Mouse (Mus musculus): ENCODE results near the gene Mkln1. TPM values are rescaled to one million over a fixed set of nuclear protein-coding genes. Genes with fewer than 3 reads are reported as not detected.

The Mkln1 gene
- polyA plus RNA-seq, 1 experiment: 67.4 TPM

GRCm38 (mm10) chr6:31562371-31563080 lies 164.0 kb downstream of the Mkln1 start:
- H3K4me2 ChIP-seq (ENCODE audit: low read depth): peak overlapping the region; percentile 58
- no peaks in the 10 kb centered on the region for H3K36me3 ChIP-seq (ENCODE audit: control insufficient read depth, insufficient read depth)
- H3K27me3 ChIP-seq (ENCODE audit: control insufficient read depth, insufficient read depth, insufficient read length): no peaks in the 10 kb centered on the region
- TF ChIP-seq USF1 (IDR thresholded peaks at IDR 0.05; ENCODE audit: low read depth) (no peak), MYOG (IDR thresholded peaks at IDR 0.05; ENCODE audit: control insufficient read depth in 1 of 3, insufficient read depth in 1 of 3, insufficient read length in 2 of 3, low read depth in 2 of 3) (no peak), REST (IDR thresholded peaks at IDR 0.05; ENCODE audit: insufficient read depth, insufficient read length) (no peak), POLR2A (IDR thresholded peaks at IDR 0.05; ENCODE audit: insufficient read length, low read depth) (no peak), MYOD1 (IDR thresholded peaks at IDR 0.05; ENCODE audit: control insufficient read depth in 1 of 3, insufficient read length in 2 of 3, low read depth in 2 of 3) (no peak), TCF12 (IDR thresholded peaks at IDR 0.05; ENCODE audit: insufficient read depth, poor library complexity, severe bottlenecking) (no peak), SRF (IDR thresholded peaks at IDR 0.05; ENCODE audit: control insufficient read depth, insufficient read length, low read depth) (no peak), MAX (IDR thresholded peaks at IDR 0.05; ENCODE audit: low read depth) (no peak), E2F4 (IDR thresholded peaks at IDR 0.05; ENCODE audit: insufficient read depth) (no peak)
- no peak overlapping the region for H3ac ChIP-seq (ENCODE audit: control insufficient read depth, insufficient read length)
- no peaks in the 10 kb centered on the region for H3K79me2 ChIP-seq (ENCODE audit: control insufficient read depth, insufficient read depth)
- no peak overlapping the region for H3K4me3 ChIP-seq

GRCm38 (mm10) chr6:31563235-31564181 lies 165.0 kb downstream of the Mkln1 start, which contains the start of gene Podxl:
Gene Podxl, minus strand, starts transcription at chr6:31563981.
- Histone ChIP-seq H3K4me3 (peak within 1 kb of the TSS; percentile 10), H3K79me2 (ENCODE audit: control insufficient read depth, insufficient read depth) (no peaks in the 10 kb centered on the region), H3ac (ENCODE audit: control insufficient read depth, insufficient read length) (peak within 1 kb of the TSS; percentile 10), H3K27me3 (ENCODE audit: control insufficient read depth, insufficient read depth, insufficient read length) (no peaks in the 10 kb centered on the region), H3K4me2 (ENCODE audit: low read depth) (peak within 1 kb of the TSS; percentile 70), H3K36me3 (ENCODE audit: control insufficient read depth, insufficient read depth) (no peaks in the 10 kb centered on the region)
- TF ChIP-seq MYOD1 (IDR thresholded peaks at IDR 0.05; ENCODE audit: control insufficient read depth in 1 of 3, insufficient read length in 2 of 3, low read depth in 2 of 3) (peak in 1 of 3 experiments; percentile 17), USF1 (IDR thresholded peaks at IDR 0.05; ENCODE audit: low read depth) (no peak), MYOG (IDR thresholded peaks at IDR 0.05; ENCODE audit: control insufficient read depth in 1 of 3, insufficient read depth in 1 of 3, insufficient read length in 2 of 3, low read depth in 2 of 3) (peak in 1 of 3 experiments; percentile 21)

- H3K27me3 ChIP-seq (ENCODE audit: control insufficient read depth, insufficient read depth, insufficient read length): no peaks in the 10 kb centered on the region
- TF ChIP-seq MAX (IDR thresholded peaks at IDR 0.05; ENCODE audit: low read depth): no peak
- H3K4me3 ChIP-seq: peak overlapping the region; percentile 10
These were observed 165.6 kb downstream of the Mkln1 start for GRCm38 (mm10) chr6:31564182-31564531.

GRCm38 (mm10) chr6:31564901-31565391 lies 166.4 kb downstream of the Mkln1 start:
- TF ChIP-seq POLR2AphosphoS2 (IDR thresholded peaks at IDR 0.05; ENCODE audit: insufficient read length, low read depth): no peak
- TF ChIP-seq CEBPB (IDR thresholded peaks at IDR 0.05; ENCODE audit: insufficient read depth, poor library complexity, severe bottlenecking): no peak
- TF ChIP-seq TCF12 (IDR thresholded peaks at IDR 0.05; ENCODE audit: insufficient read depth, poor library complexity, severe bottlenecking): no peak
- no peak for TF ChIP-seq E2F4 (IDR thresholded peaks at IDR 0.05; ENCODE audit: insufficient read depth)
- TF ChIP-seq REST (IDR thresholded peaks at IDR 0.05; ENCODE audit: insufficient read depth, insufficient read length): no peak
- TF ChIP-seq POLR2A (IDR thresholded peaks at IDR 0.05; ENCODE audit: insufficient read length, low read depth): no peak
- TF ChIP-seq SRF (IDR thresholded peaks at IDR 0.05; ENCODE audit: control insufficient read depth, insufficient read length, low read depth): no peak
- TF ChIP-seq MYOG (IDR thresholded peaks at IDR 0.05; ENCODE audit: control insufficient read depth in 1 of 3, insufficient read depth in 1 of 3, insufficient read length in 2 of 3, low read depth in 2 of 3): no peak
- no peak for TF ChIP-seq USF1 (IDR thresholded peaks at IDR 0.05; ENCODE audit: low read depth)
- TF ChIP-seq TCF3 (IDR thresholded peaks at IDR 0.05; ENCODE audit: insufficient read length, low read depth): no peak
- TF ChIP-seq MYOD1 (IDR thresholded peaks at IDR 0.05; ENCODE audit: control insufficient read depth in 1 of 3, insufficient read length in 2 of 3, low read depth in 2 of 3): no peak
- no peak for TF ChIP-seq MAX (IDR thresholded peaks at IDR 0.05; ENCODE audit: low read depth)
- H3K79me2 ChIP-seq (ENCODE audit: control insufficient read depth, insufficient read depth): no peaks in the 10 kb centered on the region
- H3K4me3 ChIP-seq: no peak overlapping the region
- H3K27me3 ChIP-seq (ENCODE audit: control insufficient read depth, insufficient read depth, insufficient read length): no peaks in the 10 kb centered on the region
- no peak overlapping the region for H3ac ChIP-seq (ENCODE audit: control insufficient read depth, insufficient read length)
- no peaks in the 10 kb centered on the region for H3K36me3 ChIP-seq (ENCODE audit: control insufficient read depth, insufficient read depth)
- H3K4me2 ChIP-seq (ENCODE audit: low read depth): no peak overlapping the region

More at GRCm38 (mm10) chr6:31564182-31564531, 165.6 kb downstream of the Mkln1 start:
- Histone ChIP-seq H3K4me2 (ENCODE audit: low read depth) (peak overlapping the region; percentile 70), H3K79me2 (ENCODE audit: control insufficient read depth, insufficient read depth) (no peaks in the 10 kb centered on the region), H3K36me3 (ENCODE audit: control insufficient read depth, insufficient read depth) (no peaks in the 10 kb centered on the region), H3ac (ENCODE audit: control insufficient read depth, insufficient read length) (peak overlapping the region; percentile 10)

Other genes with a start within 250 kb of the Mkln1 start
- 0.60 TPM for gene Podxl, start 165.2 kb downstream of the Mkln1 start, polyA plus RNA-seq (2012; fragmentation: generic; extraction: Trizol)